Mouse (Mus musculus) midbrain, postnatal 0 days (tissue): ENCODE data around the gene Ywhah. TPM values are rescaled to one million over a fixed set of nuclear protein-coding genes. Genes with fewer than 3 reads are reported as not detected.

Experiments used
- ATAC-seq: fragments of 200-750 bp; cut with Nextera tagmentation; 2 replicates; pipeline ENCODE4 v1.8.0; 2017; ENCODE audit warnings: moderate number of reproducible peaks, mild to moderate bottlenecking, moderate TSS enrichment, moderate library complexity; ENCODE audit not compliant: low FRiP score
- DNase-seq: peaks from one replicate; pipeline ENCODE4 v3.0.0-alpha.2; 2015; ENCODE audit warnings: low spot score
- H3K27ac ChIP-seq: fragments of 300-500 bp; sonication (generic); 2 replicates; pipeline ENCODE4 v1.5.1; 2014; ENCODE audit warnings: low read depth, mild to moderate bottlenecking, low read length, mixed read lengths
- H3K27me3 ChIP-seq: fragments of 300-500 bp; sonication (generic); 2 replicates; pipeline ENCODE4 v1.6.1; 2014; ENCODE audit warnings: low read length, control low read depth, mixed read lengths; ENCODE audit not compliant: insufficient read depth
- H3K36me3 ChIP-seq: fragments of 300-500 bp; sonication (generic); 2 replicates; pipeline ENCODE4 v1.6.1; 2014; ENCODE audit warnings: low read length, control low read depth, mixed read lengths; ENCODE audit not compliant: insufficient read depth
- H3K4me1 ChIP-seq: fragments of 300-500 bp; sonication (generic); 2 replicates; pipeline ENCODE4 v1.6.1; 2014; ENCODE audit warnings: mild to moderate bottlenecking, control low read depth, antibody characterized with exemption, low read length, mixed read lengths; ENCODE audit not compliant: insufficient read depth
- H3K4me2 ChIP-seq: fragments of 300-500 bp; sonication (generic); 2 replicates; pipeline ENCODE4 v1.6.1; 2014; ENCODE audit warnings: low read depth, mild to moderate bottlenecking, low read length, mixed read lengths; ENCODE audit not compliant: poor library complexity, severe bottlenecking
- H3K4me3 ChIP-seq: fragments of 300-500 bp; sonication (generic); 2 replicates; pipeline ENCODE4 v1.5.1; 2014; ENCODE audit warnings: low read depth, mild to moderate bottlenecking, low read length, moderate library complexity
- H3K9ac ChIP-seq: fragments of 300-500 bp; sonication (generic); replicated peaks from 2 replicates; pipeline ENCODE4 v1.6.1; 2014; ENCODE audit warnings: mild to moderate bottlenecking, low read length, moderate library complexity, mixed read lengths; ENCODE audit not compliant: poor library complexity, severe bottlenecking
- H3K9me3 ChIP-seq: fragments of 300-500 bp; sonication (generic); 2 replicates; pipeline ENCODE4 v1.6.1; 2016; ENCODE audit warnings: low read length, control low read depth
- CTCF ChIP-seq: IDR thresholded peaks from 2 replicates; pipeline ENCODE4 v1.5.1; 2016; ENCODE audit warnings: antibody characterized with exemption, mild to moderate bottlenecking
- WGBS: fragments of 180-500 bp; shearing (Covaris S2); extraction: QIAGEN DNeasy Blood & Tissue Kit; methylation state at CpG from one replicate; pipeline ENCODE4 v1.1.7; 2014; 5-methylcytosine and 5-hydroxymethylcytosine counted together
- polyA plus RNA-seq: library from polyadenylated mRNA; unstranded; fragments of >200 nt; fragmentation: Nextera tagmentation; extraction: Ambion mirVana; gene quantifications from 2 replicates; pipeline ENCODE4 v1.2.1, GENCODE M21; 2015
- total RNA-seq: library from RNA; depleted of rRNA; stranded (reverse); fragments of >200 nt; gene quantifications from 2 replicates; pipeline ENCODE4 v1.2.3, GENCODE M21; 2014

The Ywhah gene
- total and polyA plus RNA-seq, 2 experiments from 2014 or later: 704 to 1,094 TPM

- Histone ChIP-seq H3K4me1 (peaks cover 29% of the 10 kb centered on the region; the same call in 1 of the 2 replicates), H3K4me3 (no peak overlapping the region), H3K9me3 (no peaks in the 10 kb centered on the region), H3K27me3 (no peaks in the 10 kb centered on the region), H3K36me3 (no peaks in the 10 kb centered on the region), H3K9ac (no peak overlapping the region), H3K4me2 (no peak overlapping the region), H3K27ac (peak overlapping the region; percentile 49; the same call in 1 of the 2 replicates)
- no peak for ATAC-seq
- DNase-seq: no peak
- WGBS: 50% methylated on average over 4 of the region's 4 CpGs
- no peak for TF ChIP-seq CTCF
Observed at GRCm38 (mm10) chr5:33007371-33007770, 11.2 kb upstream of the Ywhah start.

- H3K9me3 ChIP-seq: no peaks in the 10 kb centered on the region
- TF ChIP-seq CTCF: no peak
- 62% methylated on average over 2 of the region's 2 CpGs for WGBS
- no peaks in the 10 kb centered on the region for H3K36me3 ChIP-seq
- no peak overlapping the region for H3K4me3 ChIP-seq
- no peak for DNase-seq
- H3K27me3 ChIP-seq: no peaks in the 10 kb centered on the region
- ATAC-seq: no peak
- no peak overlapping the region for H3K9ac ChIP-seq
- no peak overlapping the region for H3K27ac ChIP-seq
- peaks cover 27% of the 10 kb centered on the region; the same call in 1 of the 2 replicates for H3K4me1 ChIP-seq
- H3K4me2 ChIP-seq: no peak overlapping the region
Observed at GRCm38 (mm10) chr5:33009301-33009700, 9.3 kb upstream of the Ywhah start.

GRCm38 (mm10) chr5:33009818-33010812 lies 8.5 kb upstream of the Ywhah start:
- Histone ChIP-seq H3K4me3 (no peak overlapping the region), H3K9me3 (no peaks in the 10 kb centered on the region), H3K36me3 (no peaks in the 10 kb centered on the region), H3K27ac (peak overlapping the region; percentile 75), H3K4me1 (peaks cover 27% of the 10 kb centered on the region; the same call in 1 of the 2 replicates), H3K9ac (no peak overlapping the region), H3K27me3 (no peaks in the 10 kb centered on the region), H3K4me2 (no peak overlapping the region)
- DNase-seq: no peak
- no peak for ATAC-seq
- WGBS: 71% methylated on average over 14 of the region's 14 CpGs
- no peak for TF ChIP-seq CTCF

- TF ChIP-seq CTCF: no peak
- WGBS: 20% methylated on average over 15 of the region's 15 CpGs
- no peak overlapping the region for H3K4me2 ChIP-seq
- H3K27ac ChIP-seq: peak overlapping the region; percentile 75
- H3K27me3 ChIP-seq: no peaks in the 10 kb centered on the region
- H3K36me3 ChIP-seq: no peaks in the 10 kb centered on the region
- peaks cover 17% of the 10 kb centered on the region; the same call in 1 of the 2 replicates for H3K4me1 ChIP-seq
- H3K9me3 ChIP-seq: no peaks in the 10 kb centered on the region
- no peak overlapping the region; the same call in 1 of the 2 replicates for H3K9ac ChIP-seq
- DNase-seq (peak; percentile 84), ATAC-seq (peak; percentile 68)
- H3K4me3 ChIP-seq: no peak overlapping the region
Observed at GRCm38 (mm10) chr5:33011132-33012106, 7.2 kb upstream of the Ywhah start.

GRCm38 (mm10) chr5:33014096-33014495 lies 4.5 kb upstream of the Ywhah start:
- no peak for ATAC-seq
- Histone ChIP-seq H3K27me3 (no peaks in the 10 kb centered on the region), H3K4me2 (no peak overlapping the region), H3K9ac (no peak overlapping the region), H3K9me3 (no peaks in the 10 kb centered on the region), H3K36me3 (no peaks in the 10 kb centered on the region), H3K4me1 (peaks cover 18% of the 10 kb centered on the region; the same call in 1 of the 2 replicates), H3K4me3 (no peak overlapping the region), H3K27ac (no peak overlapping the region)
- WGBS: 82% methylated on average over 1 of the region's 1 CpGs
- no peak for DNase-seq
- TF ChIP-seq CTCF: no peak
